Mouse (Mus musculus) erythroblast, embryonic 14.5 days (primary cell): Measurements from ENCODE around the gene Klrb1b.

ENCODE experiments used
- GATA1 ChIP-seq: IDR thresholded peaks from 2 replicates; pipeline ENCODE4 v1.6.1; 2012; ENCODE audit warnings: low read length, inconsistent platforms, mixed read lengths
- TAL1 ChIP-seq: IDR thresholded peaks from 3 replicates; pipeline ENCODE4 v1.6.1; 2012; ENCODE audit warnings: low read length, inconsistent platforms, mixed read lengths

GRCm38 (mm10) chr6:128868861-128869260 is 42.7 kb upstream of the Klrb1b start:
- TF ChIP-seq GATA1 (no peak), TAL1 (no peak)
